Mouse (Mus musculus) kidney, embryonic 14.5 days (tissue): ENCODE results near the gene Gm28035. TPM values are rescaled to one million over a fixed set of nuclear protein-coding genes. Genes with fewer than 3 reads are reported as not detected.
A peak's percentile ranks its signal among the peaks of the same experiment; 100 is the strongest.

Experiments used
- ATAC-seq: fragments of 200-750 bp; cut with Nextera tagmentation; 2 replicates; pipeline ENCODE4 v1.8.0; 2017; ENCODE audit warnings: moderate number of reproducible peaks, mild to moderate bottlenecking, moderate TSS enrichment, moderate library complexity; ENCODE audit not compliant: low FRiP score, low TSS enrichment
- H3K27ac ChIP-seq: fragments of 300-500 bp; sonication (generic); 2 replicates; pipeline ENCODE4 v1.5.1; 2014; ENCODE audit warnings: low read depth, mild to moderate bottlenecking, low read length, moderate library complexity, mixed read lengths
- H3K27me3 ChIP-seq: fragments of 300-500 bp; sonication (generic); 2 replicates; pipeline ENCODE4 v1.6.1; 2014; ENCODE audit warnings: mild to moderate bottlenecking, low read length; ENCODE audit not compliant: control insufficient read depth, insufficient read depth
- H3K36me3 ChIP-seq: fragments of 300-500 bp; sonication (generic); 2 replicates; pipeline ENCODE4 v1.6.1; 2014; ENCODE audit warnings: low read length, mixed read lengths; ENCODE audit not compliant: control insufficient read depth, insufficient read depth
- H3K4me1 ChIP-seq: fragments of 300-500 bp; sonication (generic); 2 replicates; pipeline ENCODE4 v1.6.1; 2014; ENCODE audit warnings: low read length, mixed read lengths; ENCODE audit not compliant: control insufficient read depth, insufficient read depth
- H3K4me2 ChIP-seq: fragments of 300-500 bp; sonication (generic); replicated peaks from 2 replicates; pipeline ENCODE4 v1.6.1; 2014; ENCODE audit warnings: low read depth, mild to moderate bottlenecking, low read length
- H3K4me3 ChIP-seq: fragments of 300-500 bp; sonication (generic); 2 replicates; pipeline ENCODE4 v1.5.1; 2014; ENCODE audit warnings: mild to moderate bottlenecking, low read length
- H3K9ac ChIP-seq: fragments of 300-500 bp; sonication (generic); 2 replicates; pipeline ENCODE4 v1.6.1; 2014; ENCODE audit warnings: low read depth, mild to moderate bottlenecking, low read length, moderate library complexity
- H3K9me3 ChIP-seq: fragments of 300-500 bp; sonication (generic); 2 replicates; pipeline ENCODE4 v1.6.1; 2016; ENCODE audit warnings: low read length; ENCODE audit not compliant: control insufficient read depth
- WGBS: fragments of 180-500 bp; shearing (Covaris S2); extraction: QIAGEN DNeasy Blood & Tissue Kit; methylation state at CpG from one replicate; pipeline ENCODE4 v1.1.7; 2014; 5-methylcytosine and 5-hydroxymethylcytosine counted together
- polyA plus RNA-seq: library from polyadenylated mRNA; unstranded; fragments of >200 nt; fragmentation: Nextera tagmentation; extraction: Ambion mirVana; gene quantifications from 2 replicates; pipeline ENCODE4 v1.2.1, GENCODE M21; 2014

The Gm28035 gene
- polyA plus RNA-seq, 1 experiment from 2014 or later = 0.07 TPM

- H3K4me2 ChIP-seq = peak within 1 kb of the TSS; percentile 75
- peak; percentile 94 for ATAC-seq
- no peaks in the 10 kb centered on the region for H3K9me3 ChIP-seq
- under 1% methylated on average over 44 of the region's 44 CpGs for WGBS
- no peaks in the 10 kb centered on the region for H3K36me3 ChIP-seq
- peak within 1 kb of the TSS; percentile 77 for H3K4me3 ChIP-seq
- peak within 1 kb of the TSS; percentile 62 for H3K27ac ChIP-seq
- H3K27me3 ChIP-seq = no peaks in the 10 kb centered on the region
- peak within 1 kb of the TSS; percentile 69 for H3K9ac ChIP-seq
- peaks cover 13% of the 10 kb centered on the region; the same call in 1 of the 2 replicates for H3K4me1 ChIP-seq
Observed at GRCm38 (mm10) chr2:30205629-30206357, 34.6 kb upstream of the Gm28035 start, which contains the start of gene Kyat1. Kyat1 (minus strand) TSS chr2:30205847.

DNA sequence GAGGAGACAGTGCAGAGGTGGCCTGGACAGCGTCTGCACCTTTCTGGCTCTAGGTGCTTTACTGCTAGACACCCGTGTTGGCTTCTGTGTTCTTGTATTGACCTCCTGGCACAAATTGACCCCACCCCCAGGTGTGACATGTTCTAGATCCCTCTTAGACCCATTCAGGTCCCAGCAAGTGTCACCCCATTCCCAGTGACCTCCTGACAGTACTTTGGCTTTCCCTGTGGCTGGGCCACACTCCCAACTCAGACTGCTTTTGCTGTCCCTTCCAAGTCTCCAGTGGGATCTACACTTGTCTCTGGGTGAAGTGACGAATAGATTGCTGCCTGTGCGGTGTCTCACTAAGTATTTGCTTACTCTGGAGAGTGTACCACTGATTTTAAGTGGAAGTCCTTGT is 33.0 kb upstream of the Gm28035 start:
- H3K4me2 ChIP-seq = no peak overlapping the region
- 88% methylated on average over 4 of the region's 4 CpGs for WGBS
- no peak overlapping the region for H3K4me3 ChIP-seq
- H3K27ac ChIP-seq = no peak overlapping the region
- H3K4me1 ChIP-seq = peaks cover 13% of the 10 kb centered on the region; the same call in 1 of the 2 replicates
- no peaks in the 10 kb centered on the region for H3K27me3 ChIP-seq
- no peak for ATAC-seq
- no peak overlapping the region for H3K9ac ChIP-seq
- no peaks in the 10 kb centered on the region for H3K36me3 ChIP-seq
- no peaks in the 10 kb centered on the region for H3K9me3 ChIP-seq

DNA sequence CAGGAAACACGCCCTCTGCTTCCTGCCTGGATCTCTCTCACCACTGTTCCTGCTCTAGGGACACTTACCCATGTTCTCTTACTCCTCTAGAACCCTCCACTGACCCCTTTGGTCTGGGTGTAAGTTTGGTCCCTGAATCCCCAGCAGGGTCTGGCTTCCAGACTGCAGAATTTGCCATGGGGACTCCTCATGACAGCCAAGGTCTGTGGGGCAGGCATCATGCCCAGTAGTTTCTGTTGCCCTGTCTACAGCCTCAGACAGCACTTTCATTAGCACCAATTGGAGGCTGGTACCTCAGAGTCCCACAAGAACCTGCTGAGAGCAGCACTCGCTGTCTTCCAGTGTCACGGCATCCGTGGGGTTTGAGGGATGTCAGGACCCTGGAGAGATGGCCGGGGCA is 32.5 kb upstream of the Gm28035 start:
- H3K9ac ChIP-seq = no peak overlapping the region
- H3K36me3 ChIP-seq = no peaks in the 10 kb centered on the region
- no peak overlapping the region for H3K27ac ChIP-seq
- 77% methylated on average over 5 of the region's 5 CpGs for WGBS
- peaks cover 13% of the 10 kb centered on the region; the same call in 1 of the 2 replicates for H3K4me1 ChIP-seq
- H3K4me3 ChIP-seq = no peak overlapping the region
- no peak for ATAC-seq
- H3K4me2 ChIP-seq = no peak overlapping the region
- H3K27me3 ChIP-seq = no peaks in the 10 kb centered on the region
- H3K9me3 ChIP-seq = no peaks in the 10 kb centered on the region

DNA sequence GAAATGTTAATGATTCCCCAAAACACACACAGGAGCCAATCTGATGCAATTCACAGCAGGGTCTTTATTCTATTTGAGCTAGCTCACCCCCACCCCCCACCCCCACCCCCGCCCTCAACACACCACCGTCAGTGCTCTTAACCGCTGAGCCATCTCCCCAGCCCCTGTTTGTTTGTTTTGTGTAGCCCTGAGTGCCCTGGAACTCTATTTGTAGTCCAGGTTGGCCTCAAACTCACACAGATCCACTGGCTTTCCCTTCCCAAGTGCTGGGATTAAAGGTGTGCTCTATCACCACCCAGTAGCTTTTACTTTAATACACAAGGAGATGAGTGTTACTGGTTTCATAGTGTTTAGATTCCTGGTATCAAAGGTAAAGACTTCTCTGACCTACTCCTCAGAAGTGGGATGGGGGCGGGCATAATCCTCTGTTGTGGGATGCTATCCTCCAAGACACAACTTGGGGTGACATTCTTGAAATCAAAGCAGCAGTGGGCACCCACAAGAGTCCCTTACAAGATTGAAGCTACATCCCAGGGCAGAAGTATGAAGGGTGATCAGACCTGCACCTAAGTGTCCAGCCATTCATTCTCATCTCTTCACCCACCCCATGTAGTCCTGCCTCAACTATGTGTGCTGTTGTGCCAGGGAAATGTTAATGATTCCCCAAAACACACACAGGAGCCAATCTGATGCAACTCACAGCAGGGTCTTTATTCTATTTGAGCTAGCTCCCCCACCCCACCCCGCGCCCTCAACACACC is 28.8 kb upstream of the Gm28035 start:
- WGBS = 80% methylated on average over 6 of the region's 6 CpGs
- no peak for ATAC-seq

GRCm38 (mm10) chr2:30212169-30212545 is 28.2 kb upstream of the Gm28035 start:
- Histone ChIP-seq H3K36me3 (no peaks in the 10 kb centered on the region), H3K27ac (no peak overlapping the region), H3K27me3 (no peaks in the 10 kb centered on the region), H3K4me3 (no peak overlapping the region), H3K9me3 (no peaks in the 10 kb centered on the region), H3K9ac (no peak overlapping the region), H3K4me1 (no peaks in the 10 kb centered on the region), H3K4me2 (no peak overlapping the region)
- 79% methylated on average over 4 of the region's 4 CpGs for WGBS
- ATAC-seq = no peak

More for the DNA sequence above, 28.8 kb upstream of the Gm28035 start:
- Histone ChIP-seq H3K36me3 (no peaks in the 10 kb centered on the region), H3K4me2 (no peak overlapping the region), H3K27ac (no peak overlapping the region), H3K9me3 (no peaks in the 10 kb centered on the region), H3K4me1 (peaks cover 4% of the 10 kb centered on the region; the same call in 1 of the 2 replicates), H3K27me3 (no peaks in the 10 kb centered on the region), H3K4me3 (no peak overlapping the region), H3K9ac (no peak overlapping the region)

DNA sequence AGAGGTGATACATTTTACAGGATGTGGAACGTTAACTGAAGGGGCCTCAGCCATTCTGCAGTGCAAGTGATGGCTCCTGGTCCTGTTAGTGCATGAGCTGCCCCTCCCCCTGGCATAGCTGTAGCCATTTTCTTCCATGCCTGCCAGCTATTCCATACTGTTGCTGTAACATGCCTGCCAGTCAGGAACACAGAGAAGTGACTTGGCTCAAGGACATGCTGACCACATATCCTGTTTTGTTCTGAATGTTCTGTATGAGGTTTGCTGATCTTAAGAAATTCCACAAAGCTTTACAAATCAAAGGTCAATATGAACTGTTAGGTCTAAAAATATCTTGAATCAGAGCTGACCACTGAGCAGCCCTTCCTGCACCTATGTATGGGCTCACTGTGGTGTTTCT is 27.4 kb upstream of the Gm28035 start:
- no peak for ATAC-seq
- WGBS = 50% methylated on average over 1 of the region's 1 CpGs
- Histone ChIP-seq H3K36me3 (no peaks in the 10 kb centered on the region), H3K4me3 (no peak overlapping the region), H3K27me3 (no peaks in the 10 kb centered on the region), H3K27ac (no peak overlapping the region), H3K9ac (no peak overlapping the region), H3K4me1 (no peaks in the 10 kb centered on the region), H3K4me2 (no peak overlapping the region), H3K9me3 (no peaks in the 10 kb centered on the region)

DNA sequence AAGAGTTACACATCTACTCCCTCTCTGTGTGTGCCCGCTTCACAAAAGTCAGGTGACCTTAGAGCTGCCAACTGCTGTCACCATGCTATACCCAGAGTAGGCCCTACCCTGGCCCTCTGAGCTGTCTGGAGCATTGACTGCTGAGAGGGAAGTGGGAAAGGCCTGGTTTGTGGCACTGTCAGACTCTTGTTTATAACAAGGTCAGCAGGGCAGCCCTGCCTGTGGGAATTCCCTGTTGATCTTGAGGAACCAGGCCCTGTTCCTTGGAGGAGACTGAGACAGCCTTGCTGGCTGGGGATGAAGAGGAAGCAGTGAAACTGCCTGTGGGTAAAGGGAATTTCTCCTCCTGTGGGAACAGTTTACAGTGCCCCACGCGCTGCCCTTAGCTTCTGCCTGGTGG is 25.6 kb upstream of the Gm28035 start:
- Histone ChIP-seq H3K9ac (no peak overlapping the region), H3K4me3 (no peak overlapping the region), H3K4me2 (no peak overlapping the region), H3K27me3 (no peaks in the 10 kb centered on the region), H3K36me3 (no peaks in the 10 kb centered on the region), H3K9me3 (no peaks in the 10 kb centered on the region), H3K27ac (no peak overlapping the region), H3K4me1 (no peaks in the 10 kb centered on the region)
- ATAC-seq = no peak
- WGBS = 77% methylated on average over 3 of the region's 3 CpGs

- Histone ChIP-seq H3K27me3 (no peaks in the 10 kb centered on the region), H3K36me3 (no peaks in the 10 kb centered on the region), H3K27ac (no peak overlapping the region), H3K9me3 (no peaks in the 10 kb centered on the region), H3K9ac (no peak overlapping the region), H3K4me3 (no peak overlapping the region), H3K4me2 (no peak overlapping the region), H3K4me1 (no peaks in the 10 kb centered on the region)
- no peak for ATAC-seq
- WGBS = 58% methylated on average over 6 of the region's 6 CpGs
Observed at GRCm38 (mm10) chr2:30215493-30215892, 24.9 kb upstream of the Gm28035 start.

- Histone ChIP-seq H3K4me2 (no peak overlapping the region), H3K9ac (no peak overlapping the region), H3K4me3 (no peak overlapping the region), H3K27me3 (no peaks in the 10 kb centered on the region), H3K36me3 (no peaks in the 10 kb centered on the region), H3K9me3 (no peaks in the 10 kb centered on the region), H3K4me1 (no peaks in the 10 kb centered on the region), H3K27ac (no peak overlapping the region)
- ATAC-seq = no peak
- 90% methylated on average over 5 of the region's 5 CpGs for WGBS
Observed at GRCm38 (mm10) chr2:30216293-30216692, 24.1 kb upstream of the Gm28035 start.
